Mouse (Mus musculus): ENCODE results near the gene Olfr420.

- TF ChIP-seq CTCF (IDR thresholded peaks at IDR 0.05; ENCODE audit: insufficient read depth, low read depth, low read length), result no peak
- no peak for TF ChIP-seq POLR2A (IDR thresholded peaks at IDR 0.05; ENCODE audit: insufficient read depth, low read depth, low read length)
Observed at GRCm38 (mm10) chr1:174172605-174173004, 17.2 kb downstream of the Olfr420 start, which contains the start of gene Spta1.

Data from olfactory bulb, adult 2 months (tissue).